Mouse (Mus musculus) G1E (cell line): ENCODE measurements at regions not wholly inside any gene's neighbourhood (a gene's known extent, or its start where the extent isn't known, plus 50 kb on each side); places are given as distances from the start of the nearest gene placed in this dataset.

Experiments
- CTCF ChIP-seq: IDR thresholded peaks from 2 replicates; pipeline ENCODE4 v1.5.1; 2012; ENCODE audit warnings: low read depth, low read length, inconsistent platforms, mixed read lengths
- GATA1 ChIP-seq: IDR thresholded peaks from 2 replicates; pipeline ENCODE4 v1.6.1; 2012; ENCODE audit warnings: borderline replicate concordance, low read length, inconsistent platforms, mixed read lengths

GRCm38 (mm10) chr12:70752911-70753290 lies 72.4 kb upstream of the Frmd6 start:
- TF ChIP-seq CTCF (no peak), GATA1 (no peak)
